Mouse (Mus musculus) right cerebral cortex, postnatal 36 days (tissue): Measurements from ENCODE around the gene Pcbp4.
"Not testable (repeated sequence)": the region's sequence is repeated elsewhere in the genome, so short reads cannot be mapped to it uniquely, and the experiment has no call there.

Experiments
- DNase-seq, 2 experiments: peaks; one replicate each; pipeline ENCODE4 v3.0.0; 2022; ENCODE audit warnings: low spot score in 2 of 2, mixed read lengths in 1 of 2

The Pcbp4 gene

GRCm38 (mm10) chr9:106480541-106480940, 27.4 kb downstream of the Pcbp4 start:
- no peak for DNase-seq

- no peak for DNase-seq
These were observed 28.0 kb downstream of the Pcbp4 start for GRCm38 (mm10) chr9:106481075-106481474.

- DNase-seq, result no peak
These were observed 28.6 kb downstream of the Pcbp4 start for GRCm38 (mm10) chr9:106481676-106482075.

- no peak for DNase-seq
These were observed 29.6 kb downstream of the Pcbp4 start for GRCm38 (mm10) chr9:106482578-106483115.

GRCm38 (mm10) chr9:106483136-106483535, 30.0 kb downstream of the Pcbp4 start:
- no peak for DNase-seq

- no peak for DNase-seq
These were observed 30.5 kb downstream of the Pcbp4 start for GRCm38 (mm10) chr9:106483606-106484005.

GRCm38 (mm10) chr9:106485076-106485475, 32.0 kb downstream of the Pcbp4 start:
- no peak for DNase-seq

- not testable (repeated sequence) for DNase-seq
These were observed 34.5 kb downstream of the Pcbp4 start for GRCm38 (mm10) chr9:106487602-106488001.

- no peak for DNase-seq
These were observed 46.6 kb downstream of the Pcbp4 start, which contains the start of gene Iqcf1 for GRCm38 (mm10) chr9:106499667-106500066. TSS of gene Iqcf1 (plus strand) at chr9:106499967.

- no peak for DNase-seq
These were observed 48.8 kb downstream of the Pcbp4 start for GRCm38 (mm10) chr9:106501846-106502245.

GRCm38 (mm10) chr9:106504246-106504645, 51.2 kb downstream of the Pcbp4 start:
- DNase-seq, result no peak

GRCm38 (mm10) chr9:106509356-106509755, 56.3 kb downstream of the Pcbp4 start:
- no peak for DNase-seq

- DNase-seq, result no peak
These were observed 59.8 kb downstream of the Pcbp4 start for GRCm38 (mm10) chr9:106512729-106513450.

- DNase-seq, result no peak
These were observed 60.5 kb downstream of the Pcbp4 start for GRCm38 (mm10) chr9:106513566-106513965.
